Mouse (Mus musculus): ENCODE results near the gene Cpsf7. TPM values are rescaled to one million over a fixed set of nuclear protein-coding genes. Genes with fewer than 3 reads are reported as not detected.

Gene Cpsf7
- total and polyA plus RNA-seq, 3 experiments = 25.6 to 48.8 (median 28.8) TPM

DNA sequence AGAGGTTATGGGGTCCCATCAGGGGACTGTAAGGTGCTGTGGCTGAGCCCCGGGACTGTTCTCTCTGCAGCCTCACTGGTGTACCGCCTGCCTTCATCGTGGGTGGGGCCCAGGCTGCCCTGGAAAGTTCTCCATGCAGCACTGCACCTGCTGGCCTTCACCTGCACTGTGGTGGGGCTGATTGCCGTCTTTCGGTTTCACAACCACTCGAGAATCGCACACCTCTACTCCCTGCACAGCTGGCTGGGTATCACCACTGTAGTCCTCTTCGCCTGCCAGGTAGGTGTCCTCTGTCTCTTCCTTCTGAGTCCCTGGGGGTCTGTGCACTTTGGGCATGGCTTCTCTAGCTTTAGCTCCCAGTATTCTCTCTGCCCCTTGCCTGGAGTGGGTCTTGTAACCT, 60.0 kb downstream of the Cpsf7 start:
- Histone ChIP-seq H3K4me3 (replicated peaks in 1 of 3; ENCODE audit: low read depth in 2 of 3, low read length in 2 of 3, poor library complexity in 1 of 3) (peak overlapping the region in 2 of 3 experiments; percentile 2 to 37), H3K79me2 (replicated peaks; ENCODE audit: control insufficient read depth, extremely low read depth, insufficient read depth, poor library complexity, severe bottlenecking) (peaks cover 29% of the 10 kb centered on the region), H3K4me2 (ENCODE audit: insufficient read depth, low read depth, poor library complexity, severe bottlenecking) (peak overlapping the region; percentile 76), H3K9me3 (replicated peaks; ENCODE audit: low read length) (no peaks in the 10 kb centered on the region), H3K4me1 (ENCODE audit: control insufficient read depth in 1 of 2, insufficient read depth in 2 of 2) (peaks cover 30 to 57% of the 10 kb centered on the region in 2 experiments), H3K9ac (ENCODE audit: insufficient read depth, low read depth) (no peak overlapping the region), H3K27ac (ENCODE audit: insufficient read depth, low read depth) (0 out of 2 replicates have a peak overlapping the region, but pooled peaks have one; percentile 6), H3K36me3 (replicated peaks in 1 of 2; ENCODE audit: control insufficient read depth in 1 of 2, insufficient read depth in 1 of 2, low read length in 1 of 2) (peaks cover 30 to 72% of the 10 kb centered on the region in 2 experiments), H3K27me3 (replicated peaks) (no peaks in the 10 kb centered on the region)
- in situ Hi-C loops (cut with MboI; ENCODE audit: low pct_ligation_motif_present, low pct_unique_long_range_greater_than_20kb, low sequenced_read_pairs) (no loop called here), dilution Hi-C loops (cut with MboI; ENCODE audit: extremely low pct_ligation_motif_present, extremely low pct_unique_long_range_greater_than_20kb, low sequenced_read_pairs) (no loop called here)
- TF ChIP-seq IRF4 (IDR thresholded peaks at IDR 0.05; ENCODE audit: low read depth, low read length) (peak; percentile 90), JUND (conservative IDR thresholded peaks at IDR 0.05; ENCODE audit: low read depth, low read length) (no peak), HCFC1 (IDR thresholded peaks at IDR 0.05; ENCODE audit: low read depth, low read length) (no peak), ELF1 (IDR thresholded peaks at IDR 0.05; ENCODE audit: low read depth, low read length) (no peak), ZC3H11A (IDR thresholded peaks at IDR 0.05; ENCODE audit: low read depth, low read length) (no peak), EP300 (IDR thresholded peaks at IDR 0.05; ENCODE audit: low read length) (peak; percentile 77), SMC3 (IDR thresholded peaks at IDR 0.05; ENCODE audit: low read depth, low read length) (no peak), ETS1 (conservative IDR thresholded peaks at IDR 0.05; ENCODE audit: low read depth, low read length) (peak; percentile 76), TCF12 (IDR thresholded peaks at IDR 0.05; ENCODE audit: low read depth, low read length) (peak; percentile 99), SIN3A (IDR thresholded peaks at IDR 0.05; ENCODE audit: low read length) (peak; percentile 65), CHD1 (IDR thresholded peaks at IDR 0.05; ENCODE audit: low read depth, low read length) (no peak), MXI1 (IDR thresholded peaks at IDR 0.05; ENCODE audit: low read depth, low read length) (no peak; the same call in 1 of the 2 replicates), GABPA (IDR thresholded peaks at IDR 0.05; ENCODE audit: insufficient replicate concordance, low read depth, low read length) (no peak), ZKSCAN1 (IDR thresholded peaks at IDR 0.05; ENCODE audit: borderline replicate concordance, low read depth, low read length) (no peak), MAX (IDR thresholded peaks at IDR 0.05; ENCODE audit: low read length) (0 out of 2 replicates have a peak, but pooled peaks have one; percentile 22), KAT2A (IDR thresholded peaks at IDR 0.05; ENCODE audit: insufficient replicate concordance, low read length) (no peak), MEF2A (IDR thresholded peaks at IDR 0.05; ENCODE audit: borderline replicate concordance, low read depth, low read length) (peak; percentile 70), MAFK (IDR thresholded peaks at IDR 0.05; ENCODE audit: insufficient replicate concordance, low read length) (0 out of 2 replicates have a peak, but pooled peaks have one; percentile 51), UBTF (IDR thresholded peaks at IDR 0.05; ENCODE audit: low read depth, low read length) (no peak), NRF1 (IDR thresholded peaks at IDR 0.05; ENCODE audit: low read depth, low read length) (no peak), USF1 (IDR thresholded peaks at IDR 0.05; ENCODE audit: low read depth, low read length) (no peak), E2F4 (IDR thresholded peaks at IDR 0.05; ENCODE audit: insufficient replicate concordance, low read depth, low read length) (no peak), RCOR1 (conservative IDR thresholded peaks at IDR 0.05; ENCODE audit: low read depth, low read length) (peak; percentile 56; the same call in 1 of the 2 replicates), ZMIZ1 (IDR thresholded peaks at IDR 0.05; ENCODE audit: low read depth, low read length) (no peak), POLR2A (IDR thresholded peaks at IDR 0.05; ENCODE audit: low read depth, low read length) (peak; percentile 31; the same call in 1 of the 2 replicates), PAX5 (IDR thresholded peaks at IDR 0.05; ENCODE audit: low read length) (no peak), NELFE (IDR thresholded peaks at IDR 0.05; ENCODE audit: low read depth, low read length) (no peak), JUN (IDR thresholded peaks at IDR 0.05; ENCODE audit: insufficient read depth, low read depth, low read length) (no peak), RAD21 (IDR thresholded peaks at IDR 0.05; ENCODE audit: low read depth, low read length) (no peak), BHLHE40 (IDR thresholded peaks at IDR 0.05; ENCODE audit: low read depth, low read length) (peak; percentile 83)
- peak; percentile 61 for DNase-seq (ENCODE audit: extremely low read depth)

Measured in CH12.LX (cell line).